Mouse (Mus musculus) hindbrain, embryonic 11.5 days (tissue): ENCODE data around the gene Gm20388. TPM values are rescaled to one million over a fixed set of nuclear protein-coding genes. Genes with fewer than 3 reads are reported as not detected.

Source experiments
- ATAC-seq: fragments of 200-750 bp; cut with Nextera tagmentation; 2 replicates; pipeline ENCODE4 v1.8.0; 2017; ENCODE audit warnings: mild to moderate bottlenecking, moderate TSS enrichment, moderate library complexity; ENCODE audit not compliant: low FRiP score
- DNase-seq: peaks from one replicate; pipeline ENCODE4 v3.0.0-alpha.2; 2015; ENCODE audit warnings: low spot score
- H3K27ac ChIP-seq: fragments of 300-500 bp; sonication (generic); 2 replicates; pipeline ENCODE4 v1.5.1; 2014; ENCODE audit warnings: mild to moderate bottlenecking, low read depth, low read length
- H3K27me3 ChIP-seq: fragments of 300-500 bp; sonication (generic); 2 replicates; pipeline ENCODE4 v1.6.1; 2014; ENCODE audit warnings: mild to moderate bottlenecking, low read length, moderate library complexity, mixed read lengths; ENCODE audit not compliant: control insufficient read depth, insufficient read depth
- H3K36me3 ChIP-seq: fragments of 300-500 bp; sonication (generic); 2 replicates; pipeline ENCODE4 v1.6.1; 2014; ENCODE audit warnings: mild to moderate bottlenecking, low read length, moderate library complexity, mixed read lengths; ENCODE audit not compliant: control insufficient read depth, insufficient read depth
- H3K4me1 ChIP-seq: fragments of 300-500 bp; sonication (generic); replicated peaks from 2 replicates; pipeline ENCODE4 v1.6.1; 2014; ENCODE audit warnings: low read length, mixed read lengths; ENCODE audit not compliant: control insufficient read depth, insufficient read depth
- H3K4me2 ChIP-seq: fragments of 300-500 bp; sonication (generic); replicated peaks from 2 replicates; pipeline ENCODE4 v1.6.1; 2014; ENCODE audit warnings: mild to moderate bottlenecking, low read depth, low read length
- H3K4me3 ChIP-seq: fragments of 300-500 bp; sonication (generic); 2 replicates; pipeline ENCODE4 v1.5.1; 2014; ENCODE audit warnings: low read depth, low read length
- H3K9ac ChIP-seq: fragments of 300-500 bp; sonication (generic); 2 replicates; pipeline ENCODE4 v1.6.1; 2014; ENCODE audit warnings: low read depth, low read length
- H3K9me3 ChIP-seq: fragments of 300-500 bp; sonication (generic); 2 replicates; pipeline ENCODE4 v1.6.1; 2016; ENCODE audit warnings: low read length; ENCODE audit not compliant: control insufficient read depth
- WGBS: fragments of 180-500 bp; shearing (Covaris S2); extraction: QIAGEN DNeasy Blood & Tissue Kit; methylation state at CpG from one replicate; pipeline ENCODE4 v1.1.7; 2014; 5-methylcytosine and 5-hydroxymethylcytosine counted together
- polyA plus RNA-seq: library from polyadenylated mRNA; unstranded; fragments of >200 nt; fragmentation: Nextera tagmentation; extraction: Ambion mirVana; gene quantifications from 2 replicates; pipeline ENCODE4 v1.2.1, GENCODE M21; 2014

Gm20388 gene
- polyA plus RNA-seq, 1 experiment from 2014 or later = 11.8 TPM

- H3K9me3 ChIP-seq = no peaks in the 10 kb centered on the region
- H3K4me3 ChIP-seq = no peak overlapping the region
- no peak overlapping the region for H3K27ac ChIP-seq
- whole genome bisulfite sequencing = 76% methylated on average over 12 of the region's 12 CpGs
- no peaks in the 10 kb centered on the region for H3K27me3 ChIP-seq
- no peaks in the 10 kb centered on the region for H3K36me3 ChIP-seq
- H3K9ac ChIP-seq = no peak overlapping the region
- no peaks in the 10 kb centered on the region for H3K4me1 ChIP-seq
- DNase-seq (no peak), ATAC-seq (no peak)
- no peak overlapping the region for H3K4me2 ChIP-seq
Measured at GRCm38 (mm10) chr8:122062508-122063223, 2152.0 kb downstream of the Gm20388 start.

GRCm38 (mm10) chr8:122064353-122064752 lies 2153.7 kb downstream of the Gm20388 start:
- H3K9ac ChIP-seq = no peak overlapping the region
- WGBS = 66% methylated on average over 7 of the region's 7 CpGs
- H3K27me3 ChIP-seq = no peaks in the 10 kb centered on the region
- no peaks in the 10 kb centered on the region for H3K9me3 ChIP-seq
- H3K4me3 ChIP-seq = no peak overlapping the region
- ATAC-seq = no peak
- no peak overlapping the region for H3K27ac ChIP-seq
- H3K4me1 ChIP-seq = no peaks in the 10 kb centered on the region
- H3K4me2 ChIP-seq = no peak overlapping the region
- no peak for DNase-seq
- H3K36me3 ChIP-seq = no peaks in the 10 kb centered on the region

- no peaks in the 10 kb centered on the region for H3K36me3 ChIP-seq
- H3K27me3 ChIP-seq = no peaks in the 10 kb centered on the region; the same call in 1 of the 2 replicates
Measured at GRCm38 (mm10) chr8:122067783-122068505, 2157.3 kb downstream of the Gm20388 start.

GRCm38 (mm10) chr8:122068609-122069008 lies 2158.0 kb downstream of the Gm20388 start:
- DNase-seq = no peak
- Histone ChIP-seq H3K4me2 (no peak overlapping the region), H3K27me3 (no peaks in the 10 kb centered on the region; the same call in 1 of the 2 replicates), H3K27ac (no peak overlapping the region), H3K36me3 (no peaks in the 10 kb centered on the region), H3K9me3 (no peaks in the 10 kb centered on the region), H3K4me1 (no peaks in the 10 kb centered on the region), H3K9ac (no peak overlapping the region), H3K4me3 (no peak overlapping the region)
- ATAC-seq = no peak
- 82% methylated on average over 13 of the region's 13 CpGs for WGBS

More at GRCm38 (mm10) chr8:122067783-122068505, 2157.3 kb downstream of the Gm20388 start:
- DNase-seq = no peak
- Histone ChIP-seq H3K27ac (no peak overlapping the region), H3K9ac (no peak overlapping the region), H3K4me3 (no peak overlapping the region), H3K9me3 (no peaks in the 10 kb centered on the region), H3K4me2 (no peak overlapping the region), H3K4me1 (no peaks in the 10 kb centered on the region)
- WGBS = 47% methylated on average over 15 of the region's 15 CpGs
- ATAC-seq = no peak

- H3K27ac ChIP-seq = no peak overlapping the region
- 85% methylated on average over 11 of the region's 11 CpGs for WGBS
- H3K4me1 ChIP-seq = no peaks in the 10 kb centered on the region
- ATAC-seq (no peak), DNase-seq (no peak)
- no peaks in the 10 kb centered on the region for H3K36me3 ChIP-seq
- no peaks in the 10 kb centered on the region; the same call in 1 of the 2 replicates for H3K27me3 ChIP-seq
- H3K4me2 ChIP-seq = no peak overlapping the region
- H3K9ac ChIP-seq = no peak overlapping the region
- no peak overlapping the region for H3K4me3 ChIP-seq
- no peaks in the 10 kb centered on the region for H3K9me3 ChIP-seq
Measured at GRCm38 (mm10) chr8:122069281-122069680, 2158.6 kb downstream of the Gm20388 start.

- Histone ChIP-seq H3K9me3 (no peaks in the 10 kb centered on the region), H3K36me3 (no peaks in the 10 kb centered on the region), H3K4me1 (no peaks in the 10 kb centered on the region), H3K4me2 (no peak overlapping the region), H3K4me3 (no peak overlapping the region), H3K27me3 (no peaks in the 10 kb centered on the region; the same call in 1 of the 2 replicates), H3K9ac (no peak overlapping the region), H3K27ac (no peak overlapping the region)
- DNase-seq (no peak), ATAC-seq (no peak)
- 48% methylated on average over 4 of the region's 4 CpGs for WGBS
Measured at GRCm38 (mm10) chr8:122071193-122071592, 2160.6 kb downstream of the Gm20388 start.

- Histone ChIP-seq H3K27ac (no peak overlapping the region), H3K4me3 (no peak overlapping the region), H3K27me3 (no peaks in the 10 kb centered on the region; the same call in 1 of the 2 replicates), H3K9me3 (no peaks in the 10 kb centered on the region), H3K9ac (no peak overlapping the region), H3K36me3 (no peaks in the 10 kb centered on the region), H3K4me2 (no peak overlapping the region), H3K4me1 (no peaks in the 10 kb centered on the region)
- WGBS = 74% methylated on average over 9 of the region's 9 CpGs
- no peak for ATAC-seq
- no peak for DNase-seq
Measured at GRCm38 (mm10) chr8:122073964-122074363, 2163.3 kb downstream of the Gm20388 start.

- no peak for ATAC-seq
- WGBS = 81% methylated on average over 9 of the region's 9 CpGs
Measured at GRCm38 (mm10) chr8:122074442-122074841, 2163.8 kb downstream of the Gm20388 start.

More at GRCm38 (mm10) chr8:122074442-122074841, 2163.8 kb downstream of the Gm20388 start:
- no peaks in the 10 kb centered on the region for H3K9me3 ChIP-seq
- H3K36me3 ChIP-seq = no peaks in the 10 kb centered on the region
- no peak overlapping the region for H3K9ac ChIP-seq
- H3K27me3 ChIP-seq = no peaks in the 10 kb centered on the region; the same call in 1 of the 2 replicates
- no peaks in the 10 kb centered on the region for H3K4me1 ChIP-seq
- H3K27ac ChIP-seq = no peak overlapping the region
- H3K4me2 ChIP-seq = no peak overlapping the region
- DNase-seq = no peak
- no peak overlapping the region for H3K4me3 ChIP-seq
